Mouse (Mus musculus) testis, adult 2 months (tissue): ENCODE measurements around the gene Ppp1r15b.

Source experiments
- CTCF ChIP-seq: fragments of 200-500 bp; IDR thresholded peaks from 2 replicates; pipeline ENCODE4 v1.5.1; 2012; ENCODE audit warnings: low read depth, mild to moderate bottlenecking, inconsistent platforms, low read length, moderate library complexity; ENCODE audit not compliant: control insufficient read depth, insufficient read depth, insufficient replicate concordance
- POLR2A ChIP-seq: fragments of 200-500 bp; IDR thresholded peaks from 2 replicates; pipeline ENCODE4 v1.6.1; 2012; ENCODE audit warnings: low read depth, mild to moderate bottlenecking, inconsistent platforms, low read length, moderate library complexity; ENCODE audit not compliant: control insufficient read depth

DNA sequence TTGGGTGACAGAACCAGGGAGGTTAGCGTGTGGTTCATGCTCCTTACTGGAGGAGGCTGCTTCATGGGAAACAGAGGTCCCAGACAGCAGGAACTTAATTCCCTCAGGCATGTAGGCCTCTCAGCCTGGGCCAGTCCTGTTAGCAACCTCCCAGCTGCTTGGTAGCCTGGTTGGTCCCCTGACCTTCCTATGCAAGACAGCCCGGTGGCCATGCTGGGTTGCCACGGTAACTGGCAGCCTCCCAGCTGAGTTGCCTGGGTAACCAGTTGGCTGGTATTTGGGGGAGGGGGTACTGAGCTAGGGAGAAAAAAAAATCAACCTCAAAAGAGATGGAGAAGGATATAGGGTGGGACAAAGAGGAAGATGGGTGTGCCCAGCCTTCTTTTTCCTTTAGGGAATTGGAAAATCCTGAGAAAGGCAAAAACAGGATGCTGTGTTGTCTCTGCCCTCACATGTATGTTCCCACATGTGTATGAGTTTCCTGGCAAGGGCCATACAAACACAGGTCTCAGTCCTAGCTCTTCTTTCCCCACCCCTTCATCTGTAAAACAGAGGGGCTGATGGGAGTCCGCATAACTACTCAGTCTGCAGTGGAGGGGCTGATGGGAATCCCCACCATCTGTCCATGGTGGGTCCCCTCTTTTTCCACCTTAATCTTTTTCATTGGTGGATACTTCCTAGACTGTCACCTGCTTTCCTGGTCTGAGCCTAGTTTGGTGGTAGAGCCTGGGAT lies 57.2 kb downstream of the Ppp1r15b start:
- no peak for TF ChIP-seq CTCF
- TF ChIP-seq POLR2A: no peak
